Mouse (Mus musculus) olfactory bulb, adult 2 months (tissue): ENCODE data around the gene Plekhg6.

ENCODE experiments used
- CTCF ChIP-seq: fragments of 200-500 bp; IDR thresholded peaks from 2 replicates; pipeline ENCODE4 v1.5.1; 2012; ENCODE audit warnings: low read depth, mild to moderate bottlenecking, low read length, moderate library complexity; ENCODE audit not compliant: insufficient read depth
- POLR2A ChIP-seq: fragments of 200-500 bp; IDR thresholded peaks from 2 replicates; pipeline ENCODE4 v1.6.1; 2012; ENCODE audit warnings: mild to moderate bottlenecking, low read depth, low read length, moderate library complexity; ENCODE audit not compliant: insufficient read depth

GRCm38 (mm10) chr6:125333112-125333899, 47.3 kb downstream of the Plekhg6 start:
- TF ChIP-seq CTCF (no peak), POLR2A (no peak)
